Mouse (Mus musculus): ENCODE data around the gene Abhd16a. TPM values are rescaled to one million over a fixed set of nuclear protein-coding genes. Genes with fewer than 3 reads are reported as not detected.

The Abhd16a gene
- polyA plus RNA-seq, 1 experiment from 2014 or later, result 47.4 TPM

GRCm38 (mm10) chr17:35135591-35136320 is 46.7 kb downstream of the Abhd16a start:
- Histone ChIP-seq H3K9me3 (replicated peaks; ENCODE audit: control insufficient read depth, low read length) (no peaks in the 10 kb centered on the region), H3K9ac (ENCODE audit: low read depth, low read length) (peak overlapping the region; percentile 91), H3K27me3 (ENCODE audit: control insufficient read depth, insufficient read depth, low read length) (no peaks in the 10 kb centered on the region), H3K4me2 (peak overlapping the region; percentile 94), H3K4me3 (ENCODE audit: low read depth, low read length) (peak overlapping the region; percentile 76), H3K4me1 (ENCODE audit: control insufficient read depth, insufficient read depth, low read length) (peaks cover 9% of the 10 kb centered on the region; the same call in 1 of the 2 replicates), H3K27ac (ENCODE audit: low read depth, low read length) (peak overlapping the region; percentile 96), H3K36me3 (ENCODE audit: control insufficient read depth, insufficient read depth, low read length) (peaks cover 24% of the 10 kb centered on the region)
- under 1% methylated on average over 42 of the region's 43 CpGs for WGBS (ENCODE audit: insufficient replicate concordance)
- peak; percentile 63 for ATAC-seq (replicated peaks; ENCODE audit: insufficient number of reproducible peaks, low FRiP score, low TSS enrichment)

- Histone ChIP-seq H3K9ac (ENCODE audit: low read depth, low read length) (no peak overlapping the region), H3K4me2 (no peak overlapping the region), H3K9me3 (replicated peaks; ENCODE audit: control insufficient read depth, low read length) (no peaks in the 10 kb centered on the region), H3K27me3 (ENCODE audit: control insufficient read depth, insufficient read depth, low read length) (no peaks in the 10 kb centered on the region), H3K4me3 (ENCODE audit: low read depth, low read length) (peak overlapping the region; percentile 0; the same call in 1 of the 2 replicates), H3K4me1 (ENCODE audit: control insufficient read depth, insufficient read depth, low read length) (peaks cover 9% of the 10 kb centered on the region; the same call in 1 of the 2 replicates), H3K36me3 (ENCODE audit: control insufficient read depth, insufficient read depth, low read length) (peaks cover 58% of the 10 kb centered on the region), H3K27ac (ENCODE audit: low read depth, low read length) (no peak overlapping the region; the same call in 1 of the 2 replicates)
- no peak for ATAC-seq (replicated peaks; ENCODE audit: insufficient number of reproducible peaks, low FRiP score, low TSS enrichment)
- WGBS (ENCODE audit: insufficient replicate concordance), result 95% methylated on average over 3 of the region's 3 CpGs
These were observed 50.2 kb downstream of the Abhd16a start for GRCm38 (mm10) chr17:35139269-35139668.

- Histone ChIP-seq H3K4me1 (ENCODE audit: control insufficient read depth, insufficient read depth, low read length) (peaks cover 9% of the 10 kb centered on the region; the same call in 1 of the 2 replicates), H3K9ac (ENCODE audit: low read depth, low read length) (no peak overlapping the region), H3K36me3 (ENCODE audit: control insufficient read depth, insufficient read depth, low read length) (peaks cover 70% of the 10 kb centered on the region), H3K27ac (ENCODE audit: low read depth, low read length) (no peak overlapping the region), H3K4me3 (ENCODE audit: low read depth, low read length) (no peak overlapping the region), H3K4me2 (no peak overlapping the region), H3K9me3 (replicated peaks; ENCODE audit: control insufficient read depth, low read length) (no peaks in the 10 kb centered on the region), H3K27me3 (ENCODE audit: control insufficient read depth, insufficient read depth, low read length) (no peaks in the 10 kb centered on the region)
- 78% methylated on average over 16 of the region's 16 CpGs for whole genome bisulfite sequencing (ENCODE audit: insufficient replicate concordance)
- ATAC-seq (replicated peaks; ENCODE audit: insufficient number of reproducible peaks, low FRiP score, low TSS enrichment), result no peak
These were observed 51.5 kb downstream of the Abhd16a start for GRCm38 (mm10) chr17:35140490-35140996.

- WGBS (ENCODE audit: insufficient replicate concordance), result 92% methylated on average over 6 of the region's 6 CpGs
- H3K4me1 ChIP-seq (ENCODE audit: control insufficient read depth, insufficient read depth, low read length), result 0 out of 2 replicates have a peak, but pooled peaks cover 2% of the 10 kb centered on the region
- no peak overlapping the region for H3K4me3 ChIP-seq (ENCODE audit: low read depth, low read length)
- peaks cover 78% of the 10 kb centered on the region for H3K36me3 ChIP-seq (ENCODE audit: control insufficient read depth, insufficient read depth, low read length)
- no peak overlapping the region for H3K27ac ChIP-seq (ENCODE audit: low read depth, low read length)
- no peak for ATAC-seq (replicated peaks; ENCODE audit: insufficient number of reproducible peaks, low FRiP score, low TSS enrichment)
- H3K9ac ChIP-seq (ENCODE audit: low read depth, low read length), result no peak overlapping the region
- H3K4me2 ChIP-seq, result no peak overlapping the region
- H3K27me3 ChIP-seq (ENCODE audit: control insufficient read depth, insufficient read depth, low read length), result no peaks in the 10 kb centered on the region
- H3K9me3 ChIP-seq (replicated peaks; ENCODE audit: control insufficient read depth, low read length), result no peaks in the 10 kb centered on the region
These were observed 52.9 kb downstream of the Abhd16a start for GRCm38 (mm10) chr17:35141971-35142370.

- no peaks in the 10 kb centered on the region for H3K9me3 ChIP-seq (replicated peaks; ENCODE audit: control insufficient read depth, low read length)
- H3K4me3 ChIP-seq (ENCODE audit: low read depth, low read length), result no peak overlapping the region
- H3K36me3 ChIP-seq (ENCODE audit: control insufficient read depth, insufficient read depth, low read length), result peaks cover 83% of the 10 kb centered on the region
- H3K27me3 ChIP-seq (ENCODE audit: control insufficient read depth, insufficient read depth, low read length), result no peaks in the 10 kb centered on the region
- WGBS (ENCODE audit: insufficient replicate concordance), result 88% methylated on average over 5 of the region's 5 CpGs
- ATAC-seq (replicated peaks; ENCODE audit: insufficient number of reproducible peaks, low FRiP score, low TSS enrichment), result no peak
- H3K27ac ChIP-seq (ENCODE audit: low read depth, low read length), result no peak overlapping the region
- no peak overlapping the region for H3K9ac ChIP-seq (ENCODE audit: low read depth, low read length)
- H3K4me1 ChIP-seq (ENCODE audit: control insufficient read depth, insufficient read depth, low read length), result no peaks in the 10 kb centered on the region
- no peak overlapping the region for H3K4me2 ChIP-seq
These were observed 57.1 kb downstream of the Abhd16a start for GRCm38 (mm10) chr17:35146139-35146538.

GRCm38 (mm10) chr17:35147348-35147747 is 58.3 kb downstream of the Abhd16a start:
- no peak overlapping the region for H3K27ac ChIP-seq (ENCODE audit: low read depth, low read length)
- no peak for ATAC-seq (replicated peaks; ENCODE audit: insufficient number of reproducible peaks, low FRiP score, low TSS enrichment)

GRCm38 (mm10) chr17:35147922-35148639 is 59.0 kb downstream of the Abhd16a start:
- WGBS (ENCODE audit: insufficient replicate concordance), result 64% methylated on average over 5 of the region's 5 CpGs
- no peak overlapping the region for H3K9ac ChIP-seq (ENCODE audit: low read depth, low read length)
- no peaks in the 10 kb centered on the region for H3K4me1 ChIP-seq (ENCODE audit: control insufficient read depth, insufficient read depth, low read length)
- H3K27ac ChIP-seq (ENCODE audit: low read depth, low read length), result no peak overlapping the region
- H3K27me3 ChIP-seq (ENCODE audit: control insufficient read depth, insufficient read depth, low read length), result no peaks in the 10 kb centered on the region
- ATAC-seq (replicated peaks; ENCODE audit: insufficient number of reproducible peaks, low FRiP score, low TSS enrichment), result no peak
- H3K36me3 ChIP-seq (ENCODE audit: control insufficient read depth, insufficient read depth, low read length), result peaks cover 80% of the 10 kb centered on the region
- no peaks in the 10 kb centered on the region for H3K9me3 ChIP-seq (replicated peaks; ENCODE audit: control insufficient read depth, low read length)
- H3K4me3 ChIP-seq (ENCODE audit: low read depth, low read length), result no peak overlapping the region
- no peak overlapping the region for H3K4me2 ChIP-seq

More at GRCm38 (mm10) chr17:35147348-35147747, 58.3 kb downstream of the Abhd16a start:
- H3K4me1 ChIP-seq (ENCODE audit: control insufficient read depth, insufficient read depth, low read length), result no peaks in the 10 kb centered on the region
- H3K9me3 ChIP-seq (replicated peaks; ENCODE audit: control insufficient read depth, low read length), result no peaks in the 10 kb centered on the region
- WGBS (ENCODE audit: insufficient replicate concordance), result 62% methylated on average over 3 of the region's 3 CpGs
- H3K9ac ChIP-seq (ENCODE audit: low read depth, low read length), result no peak overlapping the region
- H3K36me3 ChIP-seq (ENCODE audit: control insufficient read depth, insufficient read depth, low read length), result peaks cover 80% of the 10 kb centered on the region
- H3K4me2 ChIP-seq, result no peak overlapping the region
- H3K4me3 ChIP-seq (ENCODE audit: low read depth, low read length), result no peak overlapping the region
- H3K27me3 ChIP-seq (ENCODE audit: control insufficient read depth, insufficient read depth, low read length), result no peaks in the 10 kb centered on the region

- H3K27ac ChIP-seq (ENCODE audit: low read depth, low read length), result no peak overlapping the region
- H3K4me3 ChIP-seq (ENCODE audit: low read depth, low read length), result no peak overlapping the region
- H3K27me3 ChIP-seq (ENCODE audit: control insufficient read depth, insufficient read depth, low read length), result no peaks in the 10 kb centered on the region
- H3K9ac ChIP-seq (ENCODE audit: low read depth, low read length), result no peak overlapping the region
- no peak overlapping the region for H3K4me2 ChIP-seq
- H3K36me3 ChIP-seq (ENCODE audit: control insufficient read depth, insufficient read depth, low read length), result peaks cover 87% of the 10 kb centered on the region
- no peak for ATAC-seq (replicated peaks; ENCODE audit: insufficient number of reproducible peaks, low FRiP score, low TSS enrichment)
- H3K4me1 ChIP-seq (ENCODE audit: control insufficient read depth, insufficient read depth, low read length), result no peaks in the 10 kb centered on the region
- no peaks in the 10 kb centered on the region for H3K9me3 ChIP-seq (replicated peaks; ENCODE audit: control insufficient read depth, low read length)
- WGBS (ENCODE audit: insufficient replicate concordance), result 98% methylated on average over 4 of the region's 4 CpGs
These were observed 63.1 kb downstream of the Abhd16a start for GRCm38 (mm10) chr17:35152121-35152520.

Measured in heart, embryonic 11.5 days (tissue).